Mouse (Mus musculus): Measurements from ENCODE around the gene Eif2s2. TPM values are rescaled to one million over a fixed set of nuclear protein-coding genes. Genes with fewer than 3 reads are reported as not detected.

The Eif2s2 gene
- polyA plus RNA-seq, 1 experiment from 2014 or later, result 98.5 TPM

- Histone ChIP-seq H3K9me3 (no peaks in the 10 kb centered on the region), H3K36me3 (peaks cover 54% of the 10 kb centered on the region), H3K27me3 (no peaks in the 10 kb centered on the region), H3K4me2 (no peak overlapping the region), H3K4me1 (no peaks in the 10 kb centered on the region), H3K27ac (no peak overlapping the region), H3K4me3 (no peak overlapping the region), H3K9ac (no peak overlapping the region)
- WGBS, result 85% methylated on average over 2 of the region's 2 CpGs
- ATAC-seq (ENCODE audit: insufficient number of reproducible peaks, low FRiP score, low TSS enrichment, low read depth), result no peak
These were observed 16.1 kb downstream of the Eif2s2 start for GRCm38 (mm10) chr2:154876621-154877020.

GRCm38 (mm10) chr2:154869954-154870641 lies 22.6 kb downstream of the Eif2s2 start:
- Histone ChIP-seq H3K4me2 (no peak overlapping the region), H3K9ac (no peak overlapping the region), H3K27me3 (no peaks in the 10 kb centered on the region), H3K27ac (no peak overlapping the region), H3K9me3 (no peaks in the 10 kb centered on the region), H3K36me3 (peaks cover 77% of the 10 kb centered on the region), H3K4me3 (no peak overlapping the region), H3K4me1 (no peaks in the 10 kb centered on the region)
- ATAC-seq (ENCODE audit: insufficient number of reproducible peaks, low FRiP score, low TSS enrichment, low read depth), result no peak

GRCm38 (mm10) chr2:154868106-154868505 lies 24.6 kb downstream of the Eif2s2 start:
- no peaks in the 10 kb centered on the region for H3K9me3 ChIP-seq
- WGBS, result 86% methylated on average over 1 of the region's 1 CpGs
- H3K4me1 ChIP-seq, result no peaks in the 10 kb centered on the region
- no peak overlapping the region for H3K4me2 ChIP-seq
- no peaks in the 10 kb centered on the region for H3K27me3 ChIP-seq
- H3K9ac ChIP-seq, result no peak overlapping the region
- H3K27ac ChIP-seq, result no peak overlapping the region
- ATAC-seq (ENCODE audit: insufficient number of reproducible peaks, low FRiP score, low TSS enrichment, low read depth), result no peak
- no peak overlapping the region for H3K4me3 ChIP-seq
- H3K36me3 ChIP-seq, result peaks cover 84% of the 10 kb centered on the region

- Histone ChIP-seq H3K27me3 (no peaks in the 10 kb centered on the region), H3K9me3 (no peaks in the 10 kb centered on the region), H3K9ac (no peak overlapping the region), H3K27ac (no peak overlapping the region), H3K4me3 (no peak overlapping the region), H3K4me1 (no peaks in the 10 kb centered on the region), H3K36me3 (peaks cover 89% of the 10 kb centered on the region), H3K4me2 (no peak overlapping the region)
- no peak for ATAC-seq (ENCODE audit: insufficient number of reproducible peaks, low FRiP score, low TSS enrichment, low read depth)
- WGBS, result 75% methylated on average over 3 of the region's 3 CpGs
These were observed 27.0 kb downstream of the Eif2s2 start for GRCm38 (mm10) chr2:154865696-154866095.

- Histone ChIP-seq H3K4me1 (no peaks in the 10 kb centered on the region), H3K27ac (no peak overlapping the region), H3K9me3 (no peaks in the 10 kb centered on the region), H3K36me3 (peaks cover 87% of the 10 kb centered on the region), H3K4me2 (no peak overlapping the region), H3K27me3 (no peaks in the 10 kb centered on the region), H3K4me3 (no peak overlapping the region), H3K9ac (no peak overlapping the region)
- 92% methylated on average over 13 of the region's 13 CpGs for WGBS
- no peak for ATAC-seq (ENCODE audit: insufficient number of reproducible peaks, low FRiP score, low TSS enrichment, low read depth)
These were observed 29.1 kb downstream of the Eif2s2 start for GRCm38 (mm10) chr2:154863672-154864071.

- H3K27ac ChIP-seq, result no peak overlapping the region
- H3K4me2 ChIP-seq, result no peak overlapping the region
- no peak overlapping the region for H3K4me3 ChIP-seq
- ATAC-seq (ENCODE audit: insufficient number of reproducible peaks, low FRiP score, low TSS enrichment, low read depth), result no peak
- no peaks in the 10 kb centered on the region for H3K9me3 ChIP-seq
- no peaks in the 10 kb centered on the region for H3K4me1 ChIP-seq
- no peak overlapping the region for H3K9ac ChIP-seq
- peaks cover 35% of the 10 kb centered on the region for H3K36me3 ChIP-seq
- H3K27me3 ChIP-seq, result no peaks in the 10 kb centered on the region
- 80% methylated on average over 1 of the region's 1 CpGs for WGBS
These were observed 37.4 kb downstream of the Eif2s2 start for GRCm38 (mm10) chr2:154855383-154855782.

GRCm38 (mm10) chr2:154848086-154848485 lies 44.6 kb downstream of the Eif2s2 start:
- H3K4me1 ChIP-seq, result no peaks in the 10 kb centered on the region
- peaks cover 13% of the 10 kb centered on the region for H3K36me3 ChIP-seq
- H3K4me2 ChIP-seq, result no peak overlapping the region
- no peak overlapping the region for H3K9ac ChIP-seq
- ATAC-seq (ENCODE audit: insufficient number of reproducible peaks, low FRiP score, low TSS enrichment, low read depth), result no peak
- no peaks in the 10 kb centered on the region for H3K9me3 ChIP-seq
- no peak overlapping the region for H3K27ac ChIP-seq
- no peak overlapping the region for H3K4me3 ChIP-seq
- no peaks in the 10 kb centered on the region for H3K27me3 ChIP-seq

- Histone ChIP-seq H3K9me3 (no peaks in the 10 kb centered on the region; the same call in 1 of the 2 replicates), H3K27me3 (no peaks in the 10 kb centered on the region), H3K36me3 (0 out of 2 replicates have a peak, but pooled peaks cover 7% of the 10 kb centered on the region), H3K4me1 (no peaks in the 10 kb centered on the region), H3K4me2 (no peak overlapping the region), H3K4me3 (no peak overlapping the region), H3K27ac (no peak overlapping the region), H3K9ac (no peak overlapping the region)
- no peak for ATAC-seq (ENCODE audit: insufficient number of reproducible peaks, low FRiP score, low TSS enrichment, low read depth)
- 86% methylated on average over 2 of the region's 2 CpGs for WGBS
These were observed 56.2 kb downstream of the Eif2s2 start for GRCm38 (mm10) chr2:154836537-154836936.

- no peak overlapping the region for H3K9ac ChIP-seq
- no peak overlapping the region for H3K4me2 ChIP-seq
- no peaks in the 10 kb centered on the region for H3K9me3 ChIP-seq
- H3K27ac ChIP-seq, result no peak overlapping the region
- no peak for ATAC-seq (ENCODE audit: insufficient number of reproducible peaks, low FRiP score, low TSS enrichment, low read depth)
- 88% methylated on average over 6 of the region's 6 CpGs for WGBS
- no peaks in the 10 kb centered on the region for H3K27me3 ChIP-seq
- H3K4me1 ChIP-seq, result no peaks in the 10 kb centered on the region
- no peak overlapping the region for H3K4me3 ChIP-seq
- 0 out of 2 replicates have a peak, but pooled peaks cover 7% of the 10 kb centered on the region for H3K36me3 ChIP-seq
These were observed 58.4 kb downstream of the Eif2s2 start for GRCm38 (mm10) chr2:154834149-154834865.

GRCm38 (mm10) chr2:154832471-154832870 lies 60.3 kb downstream of the Eif2s2 start:
- Histone ChIP-seq H3K9ac (no peak overlapping the region), H3K4me2 (no peak overlapping the region), H3K9me3 (no peaks in the 10 kb centered on the region), H3K4me1 (no peaks in the 10 kb centered on the region), H3K27me3 (no peaks in the 10 kb centered on the region), H3K27ac (no peak overlapping the region), H3K36me3 (0 out of 2 replicates have a peak, but pooled peaks cover 7% of the 10 kb centered on the region), H3K4me3 (no peak overlapping the region)
- WGBS, result 75% methylated on average over 4 of the region's 4 CpGs
- ATAC-seq (ENCODE audit: insufficient number of reproducible peaks, low FRiP score, low TSS enrichment, low read depth), result no peak

- H3K27ac ChIP-seq, result no peak overlapping the region
- ATAC-seq (ENCODE audit: insufficient number of reproducible peaks, low FRiP score, low TSS enrichment, low read depth), result no peak
- no peaks in the 10 kb centered on the region for H3K4me1 ChIP-seq
- H3K9ac ChIP-seq, result no peak overlapping the region
- no peaks in the 10 kb centered on the region for H3K9me3 ChIP-seq
- H3K36me3 ChIP-seq, result no peaks in the 10 kb centered on the region
- no peaks in the 10 kb centered on the region for H3K27me3 ChIP-seq
- H3K4me3 ChIP-seq, result no peak overlapping the region
- H3K4me2 ChIP-seq, result no peak overlapping the region
- 81% methylated on average over 4 of the region's 4 CpGs for WGBS
These were observed 65.2 kb downstream of the Eif2s2 start for GRCm38 (mm10) chr2:154827521-154827920.

- Histone ChIP-seq H3K27ac (no peak overlapping the region), H3K27me3 (no peaks in the 10 kb centered on the region), H3K9ac (no peak overlapping the region), H3K4me3 (no peak overlapping the region), H3K36me3 (no peaks in the 10 kb centered on the region), H3K4me2 (no peak overlapping the region), H3K4me1 (0 out of 2 replicates have a peak, but pooled peaks cover 3% of the 10 kb centered on the region), H3K9me3 (no peaks in the 10 kb centered on the region)
- no peak for ATAC-seq (ENCODE audit: insufficient number of reproducible peaks, low FRiP score, low TSS enrichment, low read depth)
- 88% methylated on average over 1 of the region's 1 CpGs for WGBS
These were observed 66.6 kb downstream of the Eif2s2 start for GRCm38 (mm10) chr2:154826054-154826538.

Data from limb, embryonic 15.5 days (tissue).